Mouse (Mus musculus) bone marrow, adult 2 months (tissue): Measurements from ENCODE around the gene Coasy.

Source experiments
- CTCF ChIP-seq: fragments of 200-500 bp; IDR thresholded peaks from 2 replicates; pipeline ENCODE4 v1.5.1; 2011; ENCODE audit warnings: low read length, control low read depth; ENCODE audit not compliant: control insufficient read depth, insufficient read depth
- POLR2A ChIP-seq: fragments of 200-500 bp; IDR thresholded peaks from 2 replicates; pipeline ENCODE4 v1.6.1; 2011; ENCODE audit warnings: low read depth, mild to moderate bottlenecking, control low read depth, low read length, borderline replicate concordance; ENCODE audit not compliant: control insufficient read depth

GRCm38 (mm10) chr11:101065002-101065401 lies 17.4 kb upstream of the Coasy start:
- no peak for TF ChIP-seq CTCF
- TF ChIP-seq POLR2A, result no peak
